Mouse (Mus musculus) frontal cortex, postnatal 36 days (tissue): ENCODE data around the gene Usp5.
"Not testable (repeated sequence)": the region's sequence is repeated elsewhere in the genome, so short reads cannot be mapped to it uniquely, and the experiment has no call there.

Source experiments
- DNase-seq, 2 experiments: peaks; one replicate each; pipeline ENCODE4 v3.0.0; 2022; ENCODE audit warnings: low spot score in 2 of 2

The Usp5 gene

DNA sequence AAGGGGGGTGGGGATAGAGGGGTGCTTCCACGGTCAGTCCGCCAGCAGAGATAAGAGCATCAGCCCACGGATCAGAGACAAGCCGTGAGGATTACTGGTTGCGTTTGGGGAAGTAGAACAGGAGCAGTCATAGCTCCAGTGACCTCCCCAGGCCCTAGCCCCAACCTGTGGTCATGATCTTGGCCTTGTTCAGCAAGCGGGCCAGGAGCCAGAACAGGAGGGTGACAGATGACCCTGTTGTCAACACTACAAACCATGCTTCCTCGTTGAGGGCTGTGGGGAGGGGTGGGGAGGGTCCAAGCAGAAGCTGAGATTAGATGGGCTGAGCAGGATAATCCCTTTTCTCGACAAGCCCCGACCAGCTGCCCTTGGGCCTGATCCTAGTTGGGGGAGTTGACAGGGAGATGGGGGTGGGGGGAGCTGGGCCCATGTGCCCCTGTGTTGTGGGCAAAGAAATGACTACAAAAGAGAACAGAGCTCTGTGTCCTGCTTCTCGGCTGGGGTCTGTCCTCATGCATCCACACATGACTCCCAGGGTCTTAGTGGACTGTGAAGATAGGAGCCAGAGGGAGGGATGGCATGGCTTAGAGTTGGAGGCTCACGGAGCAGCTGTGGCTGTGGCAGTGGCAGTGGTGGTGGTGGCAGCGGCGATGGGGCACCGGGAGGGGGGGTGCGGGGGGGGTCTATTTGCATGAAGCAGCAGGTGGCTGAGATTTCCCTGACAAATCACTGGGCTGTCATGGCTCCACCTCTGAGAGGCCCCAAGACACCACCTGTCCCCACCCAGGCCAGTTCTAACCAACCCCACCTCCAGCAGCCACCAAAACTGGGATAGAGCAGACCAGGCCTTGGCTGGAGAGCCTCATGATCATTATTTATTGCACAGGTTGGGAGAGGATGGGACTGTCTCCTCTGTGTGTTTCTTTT is 11.2 kb upstream of the Usp5 start, which contains the start of gene Gnb3:
TSS of gene Gnb3 (minus strand) at position 35 of the 927 bp plus-strand sequence.
- DNase-seq, result no peak

- no peak for DNase-seq
Measured at GRCm38 (mm10) chr6:124839805-124840204, 10.5 kb upstream of the Usp5 start.

GRCm38 (mm10) chr6:124836411-124836810 is 7.1 kb upstream of the Usp5 start:
- no peak for DNase-seq

- DNase-seq, result no peak
Measured at GRCm38 (mm10) chr6:124835531-124835930, 6.2 kb upstream of the Usp5 start.

- no peak for DNase-seq
Measured at GRCm38 (mm10) chr6:124834512-124835081, 5.3 kb upstream of the Usp5 start.

DNA sequence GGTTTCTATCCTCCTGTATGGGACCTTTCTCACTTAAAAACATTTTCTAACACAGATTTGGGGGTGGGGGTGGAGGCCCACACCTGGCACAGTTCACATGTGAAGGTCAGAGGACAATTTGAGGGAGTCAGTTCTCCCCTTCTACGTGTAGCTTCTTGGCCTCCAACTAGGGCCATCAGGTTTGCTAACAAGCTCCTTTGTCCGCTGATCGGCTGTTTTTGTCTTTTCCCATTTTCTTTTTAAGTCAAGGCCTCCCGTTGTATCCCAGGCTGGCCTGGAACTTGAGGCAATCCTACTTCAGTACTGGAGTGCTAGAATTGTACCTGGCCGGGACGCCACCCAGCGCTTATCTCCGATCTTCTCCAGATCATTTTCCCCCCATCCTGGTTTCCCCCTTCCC is 2.4 kb upstream of the Usp5 start:
- DNase-seq, result no peak

DNA sequence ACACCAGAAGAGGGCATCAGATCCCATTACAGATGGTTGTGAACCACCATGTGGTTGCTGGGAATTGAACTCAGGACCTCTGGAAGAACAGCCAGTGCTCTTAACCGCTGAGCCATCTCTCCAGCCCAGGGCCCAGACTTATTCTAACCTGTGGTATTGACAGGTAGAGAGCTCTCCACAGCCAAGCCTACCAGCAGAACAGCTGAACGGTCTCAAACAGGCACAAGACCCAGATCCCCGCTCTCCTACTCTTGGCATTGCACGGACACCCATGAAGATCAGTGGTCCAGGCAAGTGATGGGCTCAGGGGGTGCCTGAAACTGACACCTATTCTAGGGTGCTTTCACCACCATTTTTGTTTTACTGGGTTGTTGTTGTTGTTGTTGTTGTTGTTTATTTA is 1.9 kb upstream of the Usp5 start:
- DNase-seq, result not testable (repeated sequence)

DNA sequence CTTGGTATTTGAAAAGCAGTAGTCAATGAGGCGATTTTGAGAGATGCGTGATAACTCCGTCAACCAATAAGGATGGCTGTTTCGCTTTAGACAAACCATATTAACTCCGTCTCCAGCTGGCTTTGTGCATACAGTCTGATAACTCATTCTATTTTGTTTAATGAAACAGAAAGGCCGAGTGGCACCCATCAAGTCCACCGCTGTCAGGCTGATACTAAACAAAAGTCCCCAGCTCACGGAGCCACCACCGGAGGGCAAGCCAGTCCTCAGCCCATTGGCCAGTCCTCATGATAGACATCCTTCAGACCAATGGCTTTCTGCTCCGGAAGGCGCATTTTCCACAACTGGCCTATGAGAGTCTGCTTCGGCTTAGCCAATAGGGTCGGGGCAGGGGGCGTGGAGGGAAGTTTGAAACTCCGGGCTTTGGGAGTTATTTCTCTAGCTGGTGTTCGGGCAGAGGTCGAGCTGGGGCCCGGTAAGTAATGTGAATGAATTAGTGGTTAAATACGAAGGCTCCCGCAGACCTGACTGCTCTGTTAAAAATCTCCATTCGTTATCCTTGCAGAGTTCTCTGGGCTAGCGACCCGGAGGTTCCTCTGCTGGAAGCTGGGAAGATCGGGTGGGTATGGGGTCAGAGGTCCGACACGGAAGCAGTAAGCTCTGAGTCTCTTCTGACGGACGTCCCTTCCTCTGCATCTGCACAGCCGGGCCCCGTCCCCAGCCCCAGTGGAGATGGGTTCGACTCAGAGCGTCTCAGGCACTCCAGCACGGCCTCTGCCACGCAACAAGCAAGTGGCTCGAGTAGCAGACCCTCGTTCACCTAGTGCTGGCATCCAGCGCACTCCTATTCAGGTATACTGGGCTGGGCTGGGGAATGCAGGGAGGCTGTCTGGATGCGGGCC is 766 bp upstream of the Usp5 start:
- peak; percentile 90 to 95 for DNase-seq

- DNase-seq, result no peak
Measured at GRCm38 (mm10) chr6:124828101-124828592, 1.1 kb downstream of the Usp5 start.

DNA sequence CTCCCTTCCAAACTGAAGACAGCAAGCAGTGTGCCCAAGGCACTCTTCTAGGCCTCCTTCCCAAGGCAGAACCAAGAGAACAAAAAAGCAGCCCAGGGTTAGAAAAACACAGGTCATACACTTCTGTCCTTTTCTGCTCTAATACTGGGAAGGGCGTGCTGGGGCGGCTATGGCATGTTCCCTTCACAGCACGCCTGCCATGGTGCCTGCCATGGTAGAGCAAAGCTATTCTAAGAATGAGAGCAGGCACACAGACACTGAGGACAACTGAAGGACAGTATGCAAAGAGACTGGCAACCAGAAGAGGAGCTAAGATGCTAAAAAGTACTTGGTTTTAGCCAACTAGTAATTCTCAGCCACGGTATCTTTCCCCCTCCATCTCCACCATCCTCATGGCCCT is 7.2 kb downstream of the Usp5 start:
- DNase-seq, result no peak

DNA sequence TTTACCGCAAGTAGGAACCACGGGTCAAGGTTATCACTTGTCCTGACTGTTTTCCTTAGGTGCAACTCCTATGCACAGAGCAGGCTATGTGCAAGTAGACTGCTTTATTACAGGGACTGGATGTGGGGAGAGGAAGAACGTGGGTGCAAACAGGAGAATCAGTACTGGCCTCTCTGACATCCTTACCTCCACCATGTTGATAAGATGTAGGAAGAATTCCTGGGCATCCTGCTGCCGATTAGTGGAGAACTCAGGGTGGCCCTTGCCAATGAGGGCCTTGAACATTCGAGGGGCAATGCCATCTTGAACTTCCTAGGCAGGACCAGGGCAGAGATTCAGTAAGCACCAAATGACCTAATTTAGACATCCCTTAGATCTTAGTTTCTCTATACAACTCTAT is 8.4 kb downstream of the Usp5 start:
- DNase-seq, result no peak

- DNase-seq, result no peak
Measured at GRCm38 (mm10) chr6:124817971-124818370, 11.3 kb downstream of the Usp5 start.

DNA sequence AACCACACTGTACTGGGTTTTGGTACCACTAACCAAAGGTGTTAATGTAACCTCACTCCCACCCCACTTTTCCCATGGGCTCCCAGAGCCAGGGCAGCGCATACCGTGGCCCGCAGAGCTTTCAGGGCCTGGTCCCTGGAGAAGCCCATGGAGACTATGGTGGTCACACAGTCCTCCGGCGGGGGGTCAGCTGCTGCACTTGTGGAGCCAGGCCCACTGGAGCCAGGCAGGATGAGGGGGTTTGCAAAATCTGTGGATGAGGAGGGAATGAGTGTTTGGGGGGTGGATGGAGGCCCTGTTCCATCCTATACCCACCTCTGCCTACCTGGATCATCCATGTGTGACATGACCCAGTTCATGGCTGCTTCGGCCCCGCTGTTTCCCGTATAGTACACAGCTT is 11.7 kb downstream of the Usp5 start:
- DNase-seq, result no peak

DNA sequence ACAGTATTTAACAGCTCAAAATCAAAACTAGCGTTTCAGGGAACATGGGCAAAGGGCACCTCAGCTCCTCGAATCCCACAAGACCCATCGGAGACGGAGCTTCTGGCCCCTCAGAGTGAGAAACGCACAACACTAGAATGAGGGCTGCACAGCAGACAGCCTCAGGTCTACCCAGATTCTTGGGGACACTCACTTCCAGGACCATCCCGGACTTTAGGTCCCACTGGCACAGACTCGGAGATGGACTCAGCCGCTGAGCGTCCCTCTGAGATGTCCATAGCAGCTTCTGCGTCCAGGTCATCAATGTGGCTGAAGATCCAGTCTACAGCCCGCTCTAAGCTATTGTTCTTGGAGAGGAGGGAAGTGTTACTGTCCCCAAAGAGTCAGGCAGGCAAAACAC is 12.2 kb downstream of the Usp5 start:
- no peak for DNase-seq

DNA sequence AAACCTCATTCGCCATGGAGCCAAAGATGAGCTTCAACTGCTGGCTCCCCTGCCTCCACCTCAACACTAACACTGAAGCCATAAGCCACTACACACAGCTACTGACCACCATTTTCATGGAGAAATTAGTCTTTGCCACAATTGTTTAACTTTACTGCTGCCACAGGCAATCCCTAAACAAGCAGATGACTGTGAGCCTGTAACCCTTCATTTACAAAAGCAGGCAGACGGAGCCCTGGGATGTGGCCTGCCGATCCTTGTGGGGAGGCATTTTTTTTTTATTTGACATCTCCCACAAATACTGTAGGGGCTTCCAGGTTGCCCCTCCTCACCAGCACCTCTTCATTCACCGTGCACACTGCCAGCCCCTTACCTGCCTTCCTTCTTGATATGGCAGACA is 12.7 kb downstream of the Usp5 start:
- DNase-seq, result no peak

DNA sequence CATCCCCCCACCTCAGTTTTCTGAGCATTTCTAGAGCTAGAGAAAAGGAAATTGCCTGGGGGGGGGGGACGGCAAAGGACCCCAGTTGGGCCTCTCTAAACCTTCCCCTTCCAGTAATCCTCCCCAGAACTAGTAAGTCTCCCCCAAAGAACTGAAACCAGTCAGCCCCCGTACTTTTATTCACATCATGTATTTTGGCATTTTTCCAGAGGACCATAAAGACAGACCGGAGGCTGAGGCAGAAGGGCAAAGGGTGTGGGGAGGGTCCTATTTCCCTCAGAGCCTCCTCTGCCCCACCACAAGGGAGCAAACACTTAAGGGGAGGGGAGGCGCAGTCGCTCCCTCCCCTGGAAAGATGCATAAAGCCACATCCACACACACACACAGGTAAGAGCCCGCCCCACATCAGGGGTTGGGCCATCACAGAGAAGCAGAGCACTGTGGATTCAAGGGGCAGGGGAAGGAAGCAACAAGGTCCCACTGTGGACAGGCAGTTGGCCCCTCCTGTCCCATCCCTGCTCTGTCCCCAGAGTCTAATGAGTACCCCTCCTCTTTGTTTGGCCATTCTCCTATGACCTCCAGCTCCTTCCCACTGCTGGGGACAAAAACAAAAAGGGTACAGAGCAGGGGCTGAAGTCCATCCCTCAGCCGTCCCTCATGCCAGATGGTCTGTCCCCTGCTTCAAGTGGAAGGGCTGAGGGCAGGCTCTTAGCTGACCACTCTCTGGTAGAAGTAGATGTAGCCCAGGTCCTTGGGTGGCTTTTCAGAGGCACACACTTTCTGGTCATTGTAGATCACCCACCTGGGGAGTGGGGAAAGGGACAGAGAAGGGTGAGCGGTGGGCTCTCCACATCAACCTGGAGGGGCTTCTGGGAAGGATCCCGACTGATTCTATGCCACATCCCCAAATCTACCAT is 14.2 kb downstream of the Usp5 start:
- DNase-seq, result no peak

DNA sequence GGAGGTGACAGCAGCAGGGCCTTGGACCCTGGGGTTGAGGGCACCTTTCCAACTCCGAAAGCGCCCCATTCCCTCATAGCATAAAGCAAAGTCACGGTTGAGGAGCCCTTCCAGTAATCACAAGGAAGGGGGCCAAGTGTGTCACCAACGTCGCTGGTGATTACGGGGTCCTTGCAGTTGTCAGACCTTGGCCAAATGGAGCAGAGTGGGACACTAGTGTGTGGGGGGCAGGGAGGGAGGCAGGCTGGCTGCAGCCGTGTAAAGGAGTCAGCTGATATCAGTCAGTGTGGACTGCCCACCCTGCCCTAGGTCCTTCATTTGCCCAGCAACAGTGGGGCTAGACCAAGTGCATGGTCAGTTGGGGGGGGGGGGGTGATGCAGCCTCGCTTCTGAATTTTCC is 14.8 kb downstream of the Usp5 start:
- DNase-seq, result no peak

GRCm38 (mm10) chr6:124813933-124814332 is 15.4 kb downstream of the Usp5 start, which contains the start of gene Tpi1:
TSS of gene Tpi1 (minus strand) at chr6:124814296.
- DNase-seq, result peak; percentile 87 to 90

- peak; percentile 72 to 76 for DNase-seq
Measured at GRCm38 (mm10) chr6:124813496-124813895, 15.8 kb downstream of the Usp5 start.

- DNase-seq, result no peak
Measured at GRCm38 (mm10) chr6:124812848-124813247, 16.4 kb downstream of the Usp5 start.
